Mouse (Mus musculus): ENCODE measurements around the gene Trmt13.

The Trmt13 gene

GRCm38 (mm10) chr3:116551362-116551761 lies 63.0 kb downstream of the Trmt13 start:
- in situ Hi-C loops (cut with MboI; ENCODE audit: low sequenced_read_pairs), result no loop called here

DNA sequence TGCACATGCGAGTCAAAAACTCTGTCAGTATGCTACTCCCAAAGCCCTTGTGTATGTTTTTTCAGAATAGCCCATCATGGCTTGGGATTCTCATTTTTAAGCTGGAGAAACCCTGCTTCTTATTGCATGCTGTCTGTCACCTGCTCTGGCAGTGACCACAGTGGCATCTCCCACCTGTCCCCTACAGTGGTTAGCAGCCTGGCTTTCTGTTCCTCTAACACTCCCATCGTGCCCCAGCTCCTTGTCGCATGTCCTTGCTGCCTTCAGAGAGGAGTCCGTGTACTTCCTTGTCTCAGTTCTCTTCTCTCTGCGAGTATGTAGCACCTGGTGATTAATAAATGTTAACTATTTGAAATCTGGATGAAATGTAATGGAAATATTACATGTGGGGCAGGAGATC lies 67.0 kb downstream of the Trmt13 start:
- in situ Hi-C loops (cut with MboI; ENCODE audit: low sequenced_read_pairs), result no loop called here

DNA sequence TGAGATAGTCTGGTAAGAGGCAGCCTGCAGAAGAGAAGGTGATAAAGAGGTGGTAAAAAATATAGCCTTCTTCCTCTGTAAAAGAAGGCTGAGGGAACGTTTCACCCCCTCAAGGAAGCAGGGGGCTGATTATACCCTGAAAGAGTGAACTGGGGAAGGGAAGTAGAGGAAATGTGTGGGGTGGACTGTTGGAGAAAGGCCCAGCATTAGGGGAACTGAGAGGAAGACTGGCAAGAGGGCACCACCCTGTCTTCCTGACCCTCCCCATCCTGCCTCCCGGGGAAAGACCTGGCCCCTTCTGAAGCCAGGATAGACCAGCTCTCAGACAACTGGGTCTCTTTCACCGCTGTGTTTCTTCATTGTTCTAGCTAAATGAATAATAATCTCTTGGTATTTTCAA lies 71.9 kb downstream of the Trmt13 start:
- in situ Hi-C loops (cut with MboI; ENCODE audit: low sequenced_read_pairs), result no loop called here

- in situ Hi-C loops (cut with MboI; ENCODE audit: low sequenced_read_pairs), result no loop called here
Measured at GRCm38 (mm10) chr3:116542070-116542469, 72.3 kb downstream of the Trmt13 start.

GRCm38 (mm10) chr3:116537200-116537573 lies 77.2 kb downstream of the Trmt13 start:
- in situ Hi-C loops (cut with MboI; ENCODE audit: low sequenced_read_pairs), result no loop called here

DNA sequence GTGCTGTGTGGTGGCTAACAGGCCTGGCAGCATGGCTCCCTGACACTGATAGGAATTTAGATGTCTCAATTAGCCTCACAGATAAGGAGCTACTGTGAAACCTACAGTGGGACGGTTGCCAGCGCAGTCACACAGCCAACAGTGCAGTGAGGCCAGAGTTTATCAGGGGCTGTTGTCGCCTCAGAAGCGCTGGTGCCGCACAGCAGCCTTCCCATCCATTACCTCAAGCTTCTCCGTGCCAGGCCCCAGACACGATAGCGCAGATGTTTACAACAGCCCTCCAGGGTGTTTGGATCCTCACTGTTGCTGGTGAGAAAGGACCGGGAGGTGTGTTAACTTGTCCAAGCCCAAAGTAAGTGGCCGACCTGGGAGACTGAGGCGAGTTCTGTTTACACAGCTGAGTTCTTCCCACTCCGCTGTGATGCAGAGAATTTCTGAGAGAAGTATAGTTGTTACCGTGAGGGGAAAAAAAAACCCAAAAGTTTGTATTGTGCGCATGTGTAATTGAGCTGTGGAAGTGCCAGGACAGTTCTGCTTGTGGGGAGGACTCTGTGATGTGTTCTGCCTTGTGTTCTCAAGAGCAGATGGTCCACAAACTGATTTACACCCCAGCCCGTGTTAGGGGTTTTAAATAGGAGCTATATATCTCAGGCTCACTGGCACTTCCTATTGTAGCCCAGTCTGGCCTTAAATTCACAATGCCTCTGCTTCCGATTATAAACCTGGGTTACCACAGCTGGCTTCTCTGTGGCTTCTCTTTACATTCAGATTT lies 77.8 kb downstream of the Trmt13 start:
- in situ Hi-C loops (cut with MboI; ENCODE audit: low sequenced_read_pairs), result no loop called here
